Mouse (Mus musculus): ENCODE results near the gene Elmod1. TPM values are rescaled to one million over a fixed set of nuclear protein-coding genes. Genes with fewer than 3 reads are reported as not detected.
"Not testable (repeated sequence)": the region's sequence is repeated elsewhere in the genome, so short reads cannot be mapped to it uniquely, and the experiment has no call there.

Gene Elmod1
- polyA plus RNA-seq (2015; fragmentation: Nextera tagmentation; extraction: Ambion mirVana) = 0.18 and 0.22 TPM in 2 replicates

DNA sequence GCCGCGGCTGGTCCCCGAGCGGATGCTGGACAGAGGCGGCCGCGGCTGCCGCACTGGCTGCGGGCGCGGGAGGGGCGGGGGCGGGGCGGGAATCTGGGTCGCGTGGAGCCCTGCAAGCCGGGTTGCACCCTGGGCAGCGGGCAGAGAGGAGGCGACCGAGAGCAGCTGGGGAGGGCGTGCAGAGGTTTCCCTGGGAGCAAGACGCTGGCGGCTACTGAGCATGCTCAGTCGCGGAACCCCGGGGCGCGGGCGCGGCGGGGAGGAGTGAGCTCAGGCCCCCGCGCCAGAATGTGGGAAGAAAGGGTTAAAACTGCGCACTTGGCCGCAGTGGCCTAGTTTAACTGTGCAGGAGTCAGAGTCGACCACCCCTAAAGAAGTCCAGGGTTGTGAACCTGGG lies at the start of gene Elmod1:
Gene Elmod1, minus strand, starts transcription at position 180 of the 397 bp plus-strand sequence.
- Histone ChIP-seq H3K9ac (ENCODE audit: low read length) (peak within 1 kb of the TSS; percentile 12; the same call in 1 of the 2 replicates), H3K4me3 (ENCODE audit: low read length) (peak within 1 kb of the TSS; percentile 52), H3K36me3 (ENCODE audit: control insufficient read depth, insufficient read depth) (no peaks in the 10 kb centered on the region), H3K27ac (ENCODE audit: low read length) (no peak within 1 kb of the TSS), H3K4me1 (ENCODE audit: control insufficient read depth, insufficient read depth, low read length) (no peaks in the 10 kb centered on the region), H3K9me3 (replicated peaks; ENCODE audit: control insufficient read depth, low read length) (no peaks in the 10 kb centered on the region), H3K4me2 (ENCODE audit: low read depth, low read length) (peak within 1 kb of the TSS; percentile 86), H3K27me3 (ENCODE audit: control insufficient read depth, insufficient read depth, low read length) (peaks cover 40% of the 10 kb centered on the region)
- 0% methylated on average over 36 of the region's 36 CpGs for WGBS
- peak; percentile 52 for ATAC-seq (replicated peaks; ENCODE audit: extremely low read depth, insufficient read depth, low FRiP score)

DNA sequence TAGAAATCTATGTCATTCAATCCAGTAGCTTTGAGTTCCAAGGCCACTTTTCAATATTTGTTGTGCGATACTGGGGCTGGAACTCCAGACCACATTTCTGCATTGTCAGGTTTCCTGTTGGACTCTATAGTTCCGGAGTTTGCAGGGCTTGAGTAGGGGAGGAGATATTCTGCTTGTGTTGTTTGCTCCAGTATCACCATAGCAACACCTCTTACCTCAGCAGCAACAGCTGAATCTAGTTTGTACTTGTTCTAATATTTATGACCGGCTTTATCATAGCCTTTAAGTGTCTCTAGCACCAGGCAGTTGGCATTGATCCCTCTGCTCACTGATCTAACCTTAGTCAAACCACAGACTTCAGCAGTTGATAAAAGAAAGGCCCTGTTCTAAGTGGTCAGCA lies 47.7 kb upstream of the Elmod1 start:
- H3K27ac ChIP-seq (ENCODE audit: low read length) = no peak overlapping the region
- no peak overlapping the region for H3K4me3 ChIP-seq (ENCODE audit: low read length)
- no peaks in the 10 kb centered on the region for H3K36me3 ChIP-seq (ENCODE audit: control insufficient read depth, insufficient read depth)
- H3K4me2 ChIP-seq (ENCODE audit: low read depth, low read length) = no peak overlapping the region
- H3K9me3 ChIP-seq (replicated peaks; ENCODE audit: control insufficient read depth, low read length) = no peaks in the 10 kb centered on the region
- ATAC-seq (replicated peaks; ENCODE audit: extremely low read depth, insufficient read depth, low FRiP score) = no peak
- H3K27me3 ChIP-seq (ENCODE audit: control insufficient read depth, insufficient read depth, low read length) = no peaks in the 10 kb centered on the region
- WGBS = 49% methylated on average over 3 of the region's 3 CpGs
- peaks cover 3% of the 10 kb centered on the region; the same call in 1 of the 2 replicates for H3K4me1 ChIP-seq (ENCODE audit: control insufficient read depth, insufficient read depth, low read length)
- H3K9ac ChIP-seq (ENCODE audit: low read length) = no peak overlapping the region

GRCm38 (mm10) chr9:53994528-53994927 lies 19.4 kb upstream of the Elmod1 start:
- Histone ChIP-seq H3K4me1 (ENCODE audit: control insufficient read depth, insufficient read depth, low read length) (no peaks in the 10 kb centered on the region), H3K36me3 (ENCODE audit: control insufficient read depth, insufficient read depth) (no peaks in the 10 kb centered on the region), H3K4me2 (ENCODE audit: low read depth, low read length) (no peak overlapping the region), H3K27ac (ENCODE audit: low read length) (no peak overlapping the region), H3K4me3 (ENCODE audit: low read length) (no peak overlapping the region), H3K9me3 (replicated peaks; ENCODE audit: control insufficient read depth, low read length) (no peaks in the 10 kb centered on the region), H3K27me3 (ENCODE audit: control insufficient read depth, insufficient read depth, low read length) (no peaks in the 10 kb centered on the region), H3K9ac (ENCODE audit: low read length) (no peak overlapping the region)
- WGBS = 58% methylated on average over 1 of the region's 1 CpGs
- ATAC-seq (replicated peaks; ENCODE audit: extremely low read depth, insufficient read depth, low FRiP score) = no peak

- H3K4me1 ChIP-seq (ENCODE audit: control insufficient read depth, insufficient read depth, low read length); ATAC-seq (replicated peaks; ENCODE audit: extremely low read depth, insufficient read depth, low FRiP score); H3K36me3 ChIP-seq (ENCODE audit: control insufficient read depth, insufficient read depth); H3K4me3 ChIP-seq (ENCODE audit: low read length); H3K27ac ChIP-seq (ENCODE audit: low read length); H3K4me2 ChIP-seq (ENCODE audit: low read depth, low read length); H3K9ac ChIP-seq (ENCODE audit: low read length); H3K27me3 ChIP-seq (ENCODE audit: control insufficient read depth, insufficient read depth, low read length); H3K9me3 ChIP-seq (replicated peaks; ENCODE audit: control insufficient read depth, low read length): not testable (repeated sequence)
These were observed 17.5 kb upstream of the Elmod1 start for GRCm38 (mm10) chr9:53992567-53992966.

DNA sequence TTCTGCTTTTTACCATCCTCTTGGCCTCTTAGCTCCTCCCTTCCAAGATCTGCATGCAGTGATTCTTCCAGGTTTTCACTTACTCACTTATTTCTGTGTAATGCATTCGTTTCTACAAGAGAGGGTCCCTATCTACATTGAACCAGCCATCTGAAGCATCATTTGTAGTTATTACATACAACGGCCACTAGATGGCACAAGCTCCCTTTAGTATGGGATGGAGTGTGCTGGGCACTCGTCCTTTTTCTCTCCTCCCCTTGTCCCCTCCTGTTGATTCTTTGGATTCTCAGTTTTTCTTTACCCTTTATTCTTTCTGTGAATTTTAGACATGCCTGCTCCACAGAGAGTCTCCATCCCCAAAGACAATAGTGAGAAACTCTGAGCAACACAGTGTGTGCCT lies 15.8 kb upstream of the Elmod1 start:
- Histone ChIP-seq H3K27me3 (ENCODE audit: control insufficient read depth, insufficient read depth, low read length) (no peaks in the 10 kb centered on the region), H3K9me3 (replicated peaks; ENCODE audit: control insufficient read depth, low read length) (no peaks in the 10 kb centered on the region), H3K27ac (ENCODE audit: low read length) (no peak overlapping the region), H3K4me2 (ENCODE audit: low read depth, low read length) (no peak overlapping the region), H3K4me1 (ENCODE audit: control insufficient read depth, insufficient read depth, low read length) (no peaks in the 10 kb centered on the region), H3K36me3 (ENCODE audit: control insufficient read depth, insufficient read depth) (no peaks in the 10 kb centered on the region), H3K4me3 (ENCODE audit: low read length) (no peak overlapping the region), H3K9ac (ENCODE audit: low read length) (no peak overlapping the region)
- whole genome bisulfite sequencing = 7% methylated on average over 3 of the region's 3 CpGs
- no peak for ATAC-seq (replicated peaks; ENCODE audit: extremely low read depth, insufficient read depth, low FRiP score)

DNA sequence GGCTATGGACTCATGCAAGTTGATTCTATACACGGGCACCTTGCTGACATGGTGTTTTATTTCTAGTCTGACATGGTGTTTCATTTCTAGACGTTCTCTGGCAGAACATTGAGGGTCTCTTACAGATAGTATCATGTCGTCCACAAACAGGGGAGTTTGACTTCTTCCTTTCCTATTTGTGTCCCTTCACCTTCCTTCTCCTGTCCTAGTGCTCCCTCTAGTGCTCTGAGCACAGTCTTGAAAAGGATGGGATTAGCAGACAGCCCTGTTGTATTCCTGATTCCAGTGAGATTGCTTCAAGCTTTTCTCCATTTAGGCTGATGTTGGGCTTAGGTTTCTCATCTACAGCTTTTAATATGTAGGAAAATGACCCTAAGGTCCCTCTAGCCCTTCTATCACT lies 11.9 kb upstream of the Elmod1 start:
- H3K4me1 ChIP-seq (ENCODE audit: control insufficient read depth, insufficient read depth, low read length) = no peaks in the 10 kb centered on the region
- H3K4me2 ChIP-seq (ENCODE audit: low read depth, low read length) = no peak overlapping the region
- no peaks in the 10 kb centered on the region for H3K36me3 ChIP-seq (ENCODE audit: control insufficient read depth, insufficient read depth)
- no peak overlapping the region for H3K27ac ChIP-seq (ENCODE audit: low read length)
- no peak overlapping the region for H3K9ac ChIP-seq (ENCODE audit: low read length)
- H3K4me3 ChIP-seq (ENCODE audit: low read length) = no peak overlapping the region
- 26% methylated on average over 3 of the region's 3 CpGs for WGBS
- ATAC-seq (replicated peaks; ENCODE audit: extremely low read depth, insufficient read depth, low FRiP score) = no peak
- no peaks in the 10 kb centered on the region for H3K9me3 ChIP-seq (replicated peaks; ENCODE audit: control insufficient read depth, low read length)
- H3K27me3 ChIP-seq (ENCODE audit: control insufficient read depth, insufficient read depth, low read length) = no peaks in the 10 kb centered on the region; the same call in 1 of the 2 replicates

GRCm38 (mm10) chr9:53984868-53985267 lies 9.8 kb upstream of the Elmod1 start:
- H3K27ac ChIP-seq (ENCODE audit: low read length) = no peak overlapping the region
- no peaks in the 10 kb centered on the region for H3K36me3 ChIP-seq (ENCODE audit: control insufficient read depth, insufficient read depth)
- H3K4me2 ChIP-seq (ENCODE audit: low read depth, low read length) = no peak overlapping the region
- no peak for ATAC-seq (replicated peaks; ENCODE audit: extremely low read depth, insufficient read depth, low FRiP score)
- H3K9me3 ChIP-seq (replicated peaks; ENCODE audit: control insufficient read depth, low read length) = no peaks in the 10 kb centered on the region
- H3K4me3 ChIP-seq (ENCODE audit: low read length) = no peak overlapping the region
- no peaks in the 10 kb centered on the region; the same call in 1 of the 2 replicates for H3K27me3 ChIP-seq (ENCODE audit: control insufficient read depth, insufficient read depth, low read length)
- H3K4me1 ChIP-seq (ENCODE audit: control insufficient read depth, insufficient read depth, low read length) = no peaks in the 10 kb centered on the region
- WGBS = 32% methylated on average over 9 of the region's 9 CpGs
- no peak overlapping the region for H3K9ac ChIP-seq (ENCODE audit: low read length)

DNA sequence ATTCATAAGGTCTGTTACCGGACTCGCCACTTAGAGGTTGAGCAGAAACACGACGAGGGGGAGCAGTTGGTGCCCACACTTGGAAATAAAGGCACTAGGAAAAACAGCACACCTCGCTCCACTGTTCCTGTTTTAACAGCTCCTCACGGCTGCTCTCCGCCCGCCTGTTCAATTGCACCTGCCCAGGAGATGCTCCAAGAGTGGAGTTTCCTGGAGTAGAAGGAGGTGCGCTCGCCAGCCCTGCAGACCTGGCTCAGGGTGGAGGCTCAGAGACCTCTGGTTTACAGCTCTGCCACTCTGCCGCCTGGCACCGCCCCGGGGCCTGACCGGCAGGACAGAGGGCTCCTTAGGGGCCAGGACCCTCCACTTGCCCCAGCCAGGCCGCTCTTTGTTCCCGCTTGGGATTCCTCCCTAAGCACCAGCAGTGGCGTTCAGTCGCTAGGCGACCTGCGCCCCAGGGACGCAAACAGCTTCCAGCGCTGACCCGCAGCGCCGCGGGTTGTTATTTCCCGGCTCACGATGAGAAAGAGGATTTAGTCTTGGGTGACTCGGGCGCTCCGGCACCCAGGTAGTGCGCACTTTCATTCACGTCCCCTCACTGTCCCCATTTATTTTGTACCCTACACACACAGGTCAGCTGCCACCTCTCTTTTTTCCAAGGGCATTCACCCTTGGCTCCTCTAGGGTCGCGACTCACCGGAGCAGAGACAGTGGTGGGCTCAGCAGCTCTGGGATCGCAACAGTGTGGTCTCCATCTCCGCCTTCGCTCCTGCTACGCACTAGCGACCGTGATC lies 576 bp downstream of the Elmod1 start:
- H3K9ac ChIP-seq (ENCODE audit: low read length) = peak overlapping the region; percentile 12; the same call in 1 of the 2 replicates
- no peak overlapping the region for H3K27ac ChIP-seq (ENCODE audit: low read length)
- peak overlapping the region; percentile 86 for H3K4me2 ChIP-seq (ENCODE audit: low read depth, low read length)
- H3K9me3 ChIP-seq (replicated peaks; ENCODE audit: control insufficient read depth, low read length) = no peaks in the 10 kb centered on the region
- WGBS = 2% methylated on average over 42 of the region's 42 CpGs
- no peaks in the 10 kb centered on the region for H3K36me3 ChIP-seq (ENCODE audit: control insufficient read depth, insufficient read depth)
- H3K4me3 ChIP-seq (ENCODE audit: low read length) = peak overlapping the region; percentile 52
- ATAC-seq (replicated peaks; ENCODE audit: extremely low read depth, insufficient read depth, low FRiP score) = no peak
- H3K4me1 ChIP-seq (ENCODE audit: control insufficient read depth, insufficient read depth, low read length) = no peaks in the 10 kb centered on the region
- peaks cover 40% of the 10 kb centered on the region for H3K27me3 ChIP-seq (ENCODE audit: control insufficient read depth, insufficient read depth, low read length)

DNA sequence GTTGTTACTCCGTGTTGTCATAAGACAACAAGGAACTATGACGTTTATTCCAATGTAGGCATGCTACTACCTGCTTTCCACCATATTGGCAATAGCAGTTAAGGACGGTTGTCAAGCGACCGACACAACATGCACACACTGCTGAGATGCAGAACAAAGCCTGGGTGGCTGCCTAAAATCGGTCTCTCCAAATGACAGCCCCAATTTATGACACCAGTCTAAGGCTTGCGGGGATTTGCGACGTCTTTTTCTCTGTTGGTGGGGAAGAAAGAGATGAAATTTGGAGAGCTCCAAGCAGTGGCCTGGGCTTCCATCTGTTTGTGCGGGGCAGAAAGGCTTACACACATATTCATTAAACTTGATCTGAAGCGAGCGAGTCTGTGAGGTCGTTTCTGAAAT lies 1.2 kb downstream of the Elmod1 start:
- no peak overlapping the region for H3K4me2 ChIP-seq (ENCODE audit: low read depth, low read length)
- 25% methylated on average over 13 of the region's 13 CpGs for whole genome bisulfite sequencing
- no peak overlapping the region for H3K27ac ChIP-seq (ENCODE audit: low read length)
- H3K27me3 ChIP-seq (ENCODE audit: control insufficient read depth, insufficient read depth, low read length) = peaks cover 40% of the 10 kb centered on the region
- no peak for ATAC-seq (replicated peaks; ENCODE audit: extremely low read depth, insufficient read depth, low FRiP score)
- H3K4me3 ChIP-seq (ENCODE audit: low read length) = no peak overlapping the region
- H3K4me1 ChIP-seq (ENCODE audit: control insufficient read depth, insufficient read depth, low read length) = no peaks in the 10 kb centered on the region
- H3K9ac ChIP-seq (ENCODE audit: low read length) = no peak overlapping the region
- H3K36me3 ChIP-seq (ENCODE audit: control insufficient read depth, insufficient read depth) = no peaks in the 10 kb centered on the region
- no peaks in the 10 kb centered on the region for H3K9me3 ChIP-seq (replicated peaks; ENCODE audit: control insufficient read depth, low read length)

All from heart, embryonic 16.5 days (tissue).